Mouse (Mus musculus): Measurements from ENCODE around the gene Sidt2. TPM values are rescaled to one million over a fixed set of nuclear protein-coding genes. Genes with fewer than 3 reads are reported as not detected.

Sidt2 gene
- 45.7 and 52.0 TPM in 2 replicates for polyA plus RNA-seq (2014; fragmentation: Nextera tagmentation; extraction: Ambion mirVana)

GRCm38 (mm10) chr9:45955107-45955963 is at the start of gene Sidt2:
Sidt2 (minus strand) TSS chr9:45955258.
- Histone ChIP-seq H3K4me2 (ENCODE audit: low read depth, low read length) (peak within 1 kb of the TSS; percentile 86), H3K27me3 (ENCODE audit: control insufficient read depth, insufficient read depth, low read length) (no peaks in the 10 kb centered on the region), H3K27ac (ENCODE audit: low read depth, low read length) (peak within 1 kb of the TSS; percentile 82), H3K36me3 (ENCODE audit: control insufficient read depth, insufficient read depth, low read length) (peaks cover 14% of the 10 kb centered on the region), H3K4me3 (ENCODE audit: low read depth, low read length) (peak within 1 kb of the TSS; percentile 92), H3K9me3 (ENCODE audit: control insufficient read depth, low read length) (no peaks in the 10 kb centered on the region), H3K9ac (replicated peaks; ENCODE audit: low read depth, low read length) (peak within 1 kb of the TSS; percentile 86), H3K4me1 (ENCODE audit: control insufficient read depth, insufficient read depth, low read length) (peaks cover 20% of the 10 kb centered on the region)
- WGBS: under 1% methylated on average over 48 of the region's 48 CpGs
- ATAC-seq (ENCODE audit: low read depth): peak; percentile 98

- 65% methylated on average over 3 of the region's 3 CpGs for WGBS
- Histone ChIP-seq H3K9ac (replicated peaks; ENCODE audit: low read depth, low read length) (no peak overlapping the region), H3K9me3 (ENCODE audit: control insufficient read depth, low read length) (no peaks in the 10 kb centered on the region), H3K36me3 (ENCODE audit: control insufficient read depth, insufficient read depth, low read length) (no peaks in the 10 kb centered on the region), H3K4me3 (ENCODE audit: low read depth, low read length) (no peak overlapping the region), H3K4me1 (ENCODE audit: control insufficient read depth, insufficient read depth, low read length) (no peaks in the 10 kb centered on the region), H3K4me2 (ENCODE audit: low read depth, low read length) (no peak overlapping the region), H3K27ac (ENCODE audit: low read depth, low read length) (no peak overlapping the region), H3K27me3 (ENCODE audit: control insufficient read depth, insufficient read depth, low read length) (no peaks in the 10 kb centered on the region)
- no peak for ATAC-seq (ENCODE audit: low read depth)
These were observed 49.5 kb upstream of the Sidt2 start for GRCm38 (mm10) chr9:46004529-46004928.

GRCm38 (mm10) chr9:46003729-46004128 is 48.7 kb upstream of the Sidt2 start:
- H3K9ac ChIP-seq (replicated peaks; ENCODE audit: low read depth, low read length): no peak overlapping the region
- WGBS: 10% methylated on average over 7 of the region's 7 CpGs
- ATAC-seq (ENCODE audit: low read depth): no peak

GRCm38 (mm10) chr9:45999009-45999408 is 44.0 kb upstream of the Sidt2 start:
- H3K36me3 ChIP-seq (ENCODE audit: control insufficient read depth, insufficient read depth, low read length): no peaks in the 10 kb centered on the region
- no peak overlapping the region for H3K4me2 ChIP-seq (ENCODE audit: low read depth, low read length)
- H3K9ac ChIP-seq (replicated peaks; ENCODE audit: low read depth, low read length): no peak overlapping the region
- no peak overlapping the region for H3K4me3 ChIP-seq (ENCODE audit: low read depth, low read length)
- no peak for ATAC-seq (ENCODE audit: low read depth)
- no peaks in the 10 kb centered on the region for H3K9me3 ChIP-seq (ENCODE audit: control insufficient read depth, low read length)
- no peaks in the 10 kb centered on the region for H3K27me3 ChIP-seq (ENCODE audit: control insufficient read depth, insufficient read depth, low read length)
- H3K4me1 ChIP-seq (ENCODE audit: control insufficient read depth, insufficient read depth, low read length): no peaks in the 10 kb centered on the region
- WGBS: 69% methylated on average over 4 of the region's 4 CpGs
- no peak overlapping the region for H3K27ac ChIP-seq (ENCODE audit: low read depth, low read length)

More at GRCm38 (mm10) chr9:46003729-46004128, 48.7 kb upstream of the Sidt2 start:
- Histone ChIP-seq H3K27me3 (ENCODE audit: control insufficient read depth, insufficient read depth, low read length) (no peaks in the 10 kb centered on the region), H3K36me3 (ENCODE audit: control insufficient read depth, insufficient read depth, low read length) (no peaks in the 10 kb centered on the region), H3K4me1 (ENCODE audit: control insufficient read depth, insufficient read depth, low read length) (no peaks in the 10 kb centered on the region), H3K9me3 (ENCODE audit: control insufficient read depth, low read length) (no peaks in the 10 kb centered on the region), H3K4me3 (ENCODE audit: low read depth, low read length) (no peak overlapping the region), H3K27ac (ENCODE audit: low read depth, low read length) (no peak overlapping the region), H3K4me2 (ENCODE audit: low read depth, low read length) (no peak overlapping the region)

- peak; percentile 76 for ATAC-seq (ENCODE audit: low read depth)
- Histone ChIP-seq H3K4me1 (ENCODE audit: control insufficient read depth, insufficient read depth, low read length) (peaks cover 25% of the 10 kb centered on the region), H3K9me3 (ENCODE audit: control insufficient read depth, low read length) (no peaks in the 10 kb centered on the region), H3K4me3 (ENCODE audit: low read depth, low read length) (peak overlapping the region; percentile 97), H3K4me2 (ENCODE audit: low read depth, low read length) (peak overlapping the region; percentile 89), H3K9ac (replicated peaks; ENCODE audit: low read depth, low read length) (peak overlapping the region; percentile 95), H3K27me3 (ENCODE audit: control insufficient read depth, insufficient read depth, low read length) (no peaks in the 10 kb centered on the region), H3K36me3 (ENCODE audit: control insufficient read depth, insufficient read depth, low read length) (no peaks in the 10 kb centered on the region), H3K27ac (ENCODE audit: low read depth, low read length) (peak overlapping the region; percentile 92)
- 1% methylated on average over 4 of the region's 4 CpGs for WGBS
These were observed 30.1 kb upstream of the Sidt2 start for GRCm38 (mm10) chr9:45985229-45985567.

- Histone ChIP-seq H3K4me3 (ENCODE audit: low read depth, low read length) (peak overlapping the region; percentile 97), H3K36me3 (ENCODE audit: control insufficient read depth, insufficient read depth, low read length) (no peaks in the 10 kb centered on the region), H3K27ac (ENCODE audit: low read depth, low read length) (peak overlapping the region; percentile 92), H3K9me3 (ENCODE audit: control insufficient read depth, low read length) (no peaks in the 10 kb centered on the region), H3K4me2 (ENCODE audit: low read depth, low read length) (peak overlapping the region; percentile 89), H3K4me1 (ENCODE audit: control insufficient read depth, insufficient read depth, low read length) (peaks cover 29% of the 10 kb centered on the region), H3K9ac (replicated peaks; ENCODE audit: low read depth, low read length) (peak overlapping the region; percentile 95), H3K27me3 (ENCODE audit: control insufficient read depth, insufficient read depth, low read length) (no peaks in the 10 kb centered on the region)
- peak; percentile 93 for ATAC-seq (ENCODE audit: low read depth)
- under 1% methylated on average over 42 of the region's 76 CpGs for WGBS
These were observed 29.6 kb upstream of the Sidt2 start for GRCm38 (mm10) chr9:45984409-45985228.

- ATAC-seq (ENCODE audit: low read depth): no peak
- WGBS: 1% methylated on average over 23 of the region's 23 CpGs
These were observed 28.8 kb upstream of the Sidt2 start for GRCm38 (mm10) chr9:45983676-45984408.

GRCm38 (mm10) chr9:45981331-45981730 is 26.3 kb upstream of the Sidt2 start:
- H3K4me2 ChIP-seq (ENCODE audit: low read depth, low read length): no peak overlapping the region
- H3K36me3 ChIP-seq (ENCODE audit: control insufficient read depth, insufficient read depth, low read length): no peaks in the 10 kb centered on the region
- no peak overlapping the region for H3K9ac ChIP-seq (replicated peaks; ENCODE audit: low read depth, low read length)
- H3K27ac ChIP-seq (ENCODE audit: low read depth, low read length): no peak overlapping the region
- H3K9me3 ChIP-seq (ENCODE audit: control insufficient read depth, low read length): no peaks in the 10 kb centered on the region
- H3K4me1 ChIP-seq (ENCODE audit: control insufficient read depth, insufficient read depth, low read length): peaks cover 29% of the 10 kb centered on the region
- H3K4me3 ChIP-seq (ENCODE audit: low read depth, low read length): no peak overlapping the region
- H3K27me3 ChIP-seq (ENCODE audit: control insufficient read depth, insufficient read depth, low read length): no peaks in the 10 kb centered on the region
- ATAC-seq (ENCODE audit: low read depth): no peak

More at GRCm38 (mm10) chr9:45983676-45984408, 28.8 kb upstream of the Sidt2 start:
- peak overlapping the region; percentile 97 for H3K4me3 ChIP-seq (ENCODE audit: low read depth, low read length)
- H3K4me1 ChIP-seq (ENCODE audit: control insufficient read depth, insufficient read depth, low read length): peaks cover 29% of the 10 kb centered on the region
- H3K4me2 ChIP-seq (ENCODE audit: low read depth, low read length): peak overlapping the region; percentile 89
- H3K9me3 ChIP-seq (ENCODE audit: control insufficient read depth, low read length): no peaks in the 10 kb centered on the region
- peak overlapping the region; percentile 95 for H3K9ac ChIP-seq (replicated peaks; ENCODE audit: low read depth, low read length)
- H3K27me3 ChIP-seq (ENCODE audit: control insufficient read depth, insufficient read depth, low read length): no peaks in the 10 kb centered on the region
- peak overlapping the region; percentile 92 for H3K27ac ChIP-seq (ENCODE audit: low read depth, low read length)
- no peaks in the 10 kb centered on the region for H3K36me3 ChIP-seq (ENCODE audit: control insufficient read depth, insufficient read depth, low read length)
